Comparison of ENCODE assay signal across 19 mouse cellular contexts in genomic region chr3:157952716-157953115, GRCm38 (mm10).
"Had no signal": no experiment of that assay in that cellular context is flagged by ENCODE, and none has a peak within 500 bp of the region (broad histone marks: within the 10 kb centered on the region; RNA-seq: fewer than 3 reads in every experiment).

No protein-coding gene starts in this region.

- H3K9ac ChIP-seq: lung, embryonic 14.5 days; midbrain, embryonic 12.5 days; neural tube, embryonic 13.5 days; neural tube, embryonic 15.5 days had no signal

- H3K36me3 ChIP-seq: neural tube, embryonic 13.5 days; neural tube, embryonic 15.5 days had no signal

- H3K27me3 ChIP-seq: midbrain, embryonic 12.5 days; neural tube, embryonic 13.5 days; neural tube, embryonic 15.5 days had no signal

- H3K4me2 ChIP-seq: lung, embryonic 14.5 days; midbrain, embryonic 12.5 days; neural tube, embryonic 13.5 days; neural tube, embryonic 15.5 days had no signal

- ATAC-seq: midbrain, embryonic 16.5 days had no signal

- H3K27ac ChIP-seq: midbrain, embryonic 10.5 days; midbrain, embryonic 12.5 days; neural tube, embryonic 13.5 days; neural tube, embryonic 15.5 days had no signal

- H3K4me3 ChIP-seq: midbrain, embryonic 10.5 days; midbrain, embryonic 12.5 days; myocyte; neural tube, embryonic 13.5 days; neural tube, embryonic 15.5 days had no signal

- H3K9me3 ChIP-seq: midbrain, embryonic 10.5 days; midbrain, embryonic 12.5 days; neural tube, embryonic 13.5 days; neural tube, embryonic 15.5 days had no signal

- DNase-seq: lung, adult 18-20 months; lung, embryonic 14.5 days; lung, postnatal 10 days; lung, postnatal 4 days; midbrain, embryonic 14.5 days; retina, postnatal 1 day; right cerebral cortex, adult 18-20 months; right cerebral cortex, postnatal 25 days; right cerebral cortex, postnatal 4 days; spleen, adult 18-20 months; thymus, adult 18-20 months; thymus, postnatal 14 days; thymus, postnatal 36 days had no signal
